Mouse (Mus musculus) myocyte (in vitro differentiated cells): ENCODE measurements around the gene Pard3b.

Source experiments
- CEBPB ChIP-seq: IDR thresholded peaks from 2 replicates; pipeline ENCODE4 v1.6.1; 2011; ENCODE audit warnings: mild to moderate bottlenecking, moderate library complexity; ENCODE audit not compliant: poor library complexity, insufficient read depth, severe bottlenecking
- E2F4 ChIP-seq: IDR thresholded peaks from one replicate; pipeline ENCODE4 v1.6.1; 2011; ENCODE audit warnings: mild to moderate bottlenecking, control low read depth, moderate library complexity; ENCODE audit not compliant: insufficient read depth
- MAX ChIP-seq: IDR thresholded peaks from one replicate; pipeline ENCODE4 v1.6.1; 2011; ENCODE audit warnings: low read depth, mild to moderate bottlenecking, control low read depth
- MYOD1 ChIP-seq, 3 experiments: IDR thresholded peaks; one replicate each; pipeline ENCODE4 v1.6.1; 2011; ENCODE audit warnings: control low read depth in 2 of 3, low read depth in 2 of 3, mild to moderate bottlenecking in 2 of 3, moderate library complexity in 1 of 3; ENCODE audit not compliant: insufficient read length in 2 of 3, control insufficient read depth in 1 of 3
- MYOG ChIP-seq, 3 experiments: IDR thresholded peaks; one replicate each; pipeline ENCODE4 v1.6.1; 2011; ENCODE audit warnings: control low read depth in 2 of 3, low read depth in 2 of 3, mild to moderate bottlenecking in 2 of 3; ENCODE audit not compliant: insufficient read length in 2 of 3, control insufficient read depth in 1 of 3, insufficient read depth in 1 of 3
- POLR2A ChIP-seq: IDR thresholded peaks from one replicate; pipeline ENCODE4 v1.6.1; 2011; ENCODE audit warnings: low read depth, mild to moderate bottlenecking, control low read depth, moderate library complexity; ENCODE audit not compliant: insufficient read length
- POLR2AphosphoS2 ChIP-seq: IDR thresholded peaks from one replicate; pipeline ENCODE4 v1.6.1; 2011; ENCODE audit warnings: low read depth, control low read depth; ENCODE audit not compliant: insufficient read length
- REST ChIP-seq: IDR thresholded peaks from one replicate; pipeline ENCODE4 v1.6.1; 2011; ENCODE audit warnings: mild to moderate bottlenecking, control low read depth, moderate library complexity; ENCODE audit not compliant: insufficient read depth, insufficient read length
- SRF ChIP-seq: IDR thresholded peaks from one replicate; pipeline ENCODE4 v1.6.1; 2011; ENCODE audit warnings: low read depth; ENCODE audit not compliant: control insufficient read depth, insufficient read length
- TCF12 ChIP-seq: IDR thresholded peaks from one replicate; pipeline ENCODE4 v1.6.1; 2011; ENCODE audit warnings: mild to moderate bottlenecking, control low read depth; ENCODE audit not compliant: poor library complexity, insufficient read depth, severe bottlenecking
- TCF3 ChIP-seq: IDR thresholded peaks from one replicate; pipeline ENCODE4 v1.6.1; 2011; ENCODE audit warnings: low read depth, control low read depth; ENCODE audit not compliant: insufficient read length
- USF1 ChIP-seq: IDR thresholded peaks from one replicate; pipeline ENCODE4 v1.6.1; 2011; ENCODE audit warnings: low read depth, mild to moderate bottlenecking, control low read depth, moderate library complexity

DNA sequence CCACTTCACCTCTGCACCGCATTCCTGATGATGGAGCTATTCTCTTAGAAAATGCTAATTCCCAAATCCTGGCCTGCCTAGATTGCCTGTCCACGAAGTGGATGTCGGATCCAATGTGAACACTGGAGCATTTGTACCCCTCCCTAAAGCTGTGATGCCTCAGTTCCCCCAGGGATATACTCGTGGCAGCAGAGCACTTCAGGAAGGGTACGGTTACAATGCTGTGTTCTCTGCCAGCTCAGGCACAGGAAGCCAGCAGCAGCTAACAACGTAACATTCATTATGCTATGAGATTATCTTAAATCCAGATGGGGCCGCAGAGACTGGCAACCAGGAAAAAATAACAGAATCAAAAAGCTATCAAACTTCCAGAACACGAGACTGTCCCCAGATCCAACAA is 766.4 kb downstream of the Pard3b start:
- TF ChIP-seq MAX = no peak
- no peak for TF ChIP-seq E2F4
- no peak for TF ChIP-seq POLR2A
- TF ChIP-seq POLR2AphosphoS2 = no peak
- TF ChIP-seq REST = no peak
- TF ChIP-seq TCF12 = no peak
- TF ChIP-seq MYOG (IDR thresholded peaks at IDR 0.05; ENCODE audit: control insufficient read depth in 1 of 3, insufficient read depth in 1 of 3, insufficient read length in 2 of 3, low read depth in 2 of 3) = no peak
- TF ChIP-seq USF1 = no peak
- no peak for TF ChIP-seq CEBPB
- TF ChIP-seq TCF3 = no peak
- TF ChIP-seq MYOD1 (IDR thresholded peaks at IDR 0.05; ENCODE audit: control insufficient read depth in 1 of 3, insufficient read length in 2 of 3, low read depth in 2 of 3) = no peak
- no peak for TF ChIP-seq SRF
